Mouse (Mus musculus) midbrain, embryonic 11.5 days (tissue): ENCODE data around the gene Msh5. TPM values are rescaled to one million over a fixed set of nuclear protein-coding genes. Genes with fewer than 3 reads are reported as not detected.
"Not testable (repeated sequence)": the region's sequence is repeated elsewhere in the genome, so short reads cannot be mapped to it uniquely, and the experiment has no call there.

Experiments
- ATAC-seq: fragments of 200-750 bp; cut with Nextera tagmentation; 2 replicates; pipeline ENCODE4 v1.8.0; 2017; ENCODE audit warnings: moderate TSS enrichment, moderate library complexity; ENCODE audit not compliant: low FRiP score
- DNase-seq: peaks from one replicate; pipeline ENCODE4 v3.0.0; 2015; ENCODE audit warnings: low spot score; ENCODE audit errors: missing footprints
- H3K27ac ChIP-seq: fragments of 300-500 bp; sonication (generic); 2 replicates; pipeline ENCODE4 v1.5.1; 2014; ENCODE audit warnings: low read depth, low read length
- H3K27me3 ChIP-seq: fragments of 300-500 bp; sonication (generic); 2 replicates; pipeline ENCODE4 v1.6.1; 2014; ENCODE audit warnings: mild to moderate bottlenecking, low read length, moderate library complexity, mixed read lengths; ENCODE audit not compliant: control insufficient read depth, insufficient read depth
- H3K36me3 ChIP-seq: fragments of 300-500 bp; sonication (generic); 2 replicates; pipeline ENCODE4 v1.6.1; 2014; ENCODE audit warnings: mild to moderate bottlenecking, low read length, moderate library complexity, mixed read lengths; ENCODE audit not compliant: control insufficient read depth, insufficient read depth
- H3K4me1 ChIP-seq: fragments of 300-500 bp; sonication (generic); 2 replicates; pipeline ENCODE4 v1.6.1; 2014; ENCODE audit warnings: low read length; ENCODE audit not compliant: control insufficient read depth, insufficient read depth
- H3K4me2 ChIP-seq: fragments of 300-500 bp; sonication (generic); 2 replicates; pipeline ENCODE4 v1.6.1; 2014; ENCODE audit warnings: mild to moderate bottlenecking, moderate library complexity
- H3K4me3 ChIP-seq: fragments of 300-500 bp; sonication (generic); 2 replicates; pipeline ENCODE4 v1.5.1; 2014; ENCODE audit warnings: low read depth, low read length
- H3K9ac ChIP-seq: fragments of 300-500 bp; sonication (generic); 2 replicates; pipeline ENCODE4 v1.6.1; 2014; ENCODE audit warnings: low read length
- H3K9me3 ChIP-seq: fragments of 300-500 bp; sonication (generic); 2 replicates; pipeline ENCODE4 v1.6.1; 2016; ENCODE audit warnings: low read length; ENCODE audit not compliant: control insufficient read depth
- WGBS: fragments of 180-500 bp; shearing (Covaris S2); extraction: QIAGEN DNeasy Blood & Tissue Kit; methylation state at CpG from one replicate; pipeline ENCODE4 v1.1.7; 2014; 5-methylcytosine and 5-hydroxymethylcytosine counted together
- polyA plus RNA-seq: library from polyadenylated mRNA; unstranded; fragments of >200 nt; fragmentation: Nextera tagmentation; extraction: Ambion mirVana; gene quantifications from 2 replicates; pipeline ENCODE4 v1.2.1, GENCODE M21; 2014

Gene Msh5
- polyA plus RNA-seq, 1 experiment from 2014 or later = 5.2 TPM

DNA sequence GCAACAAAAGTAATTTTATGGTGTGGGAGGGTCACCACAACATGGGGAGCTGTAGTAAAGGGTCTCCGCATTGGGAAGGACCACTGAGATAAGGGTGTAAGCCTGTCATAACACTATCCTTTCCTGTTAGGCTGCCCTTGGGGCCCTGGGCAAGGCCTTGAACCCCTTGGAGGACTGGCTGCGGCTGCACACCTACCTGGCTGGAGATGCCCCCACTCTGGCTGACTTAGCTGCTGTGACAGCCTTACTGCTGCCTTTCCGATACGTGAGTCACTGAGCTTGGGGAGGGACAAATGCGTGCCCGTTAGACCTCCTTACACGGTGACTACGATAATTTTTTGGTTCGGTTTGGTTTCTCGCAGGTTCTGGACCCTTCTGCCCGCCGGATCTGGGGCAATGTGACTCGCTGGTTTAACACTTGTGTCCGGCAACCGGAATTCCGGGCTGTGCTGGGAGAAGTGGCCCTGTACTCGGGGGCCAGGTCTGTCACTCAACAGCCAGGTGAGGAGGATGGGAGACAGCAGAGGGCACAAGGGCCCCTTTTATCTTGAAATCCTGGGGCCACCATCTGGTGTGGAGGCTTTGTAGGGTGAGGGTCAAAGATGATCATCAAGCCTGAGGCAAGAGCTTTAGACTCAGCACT, 42.3 kb downstream of the Msh5 start:
- H3K27me3 ChIP-seq = no peaks in the 10 kb centered on the region
- no peak overlapping the region for H3K9ac ChIP-seq
- no peak for ATAC-seq
- peak; percentile 61 for DNase-seq
- H3K4me1 ChIP-seq = peaks cover 22% of the 10 kb centered on the region
- WGBS = 97% methylated on average over 17 of the region's 17 CpGs
- H3K9me3 ChIP-seq = no peaks in the 10 kb centered on the region
- H3K27ac ChIP-seq = no peak overlapping the region
- peaks cover 26% of the 10 kb centered on the region for H3K36me3 ChIP-seq
- H3K4me2 ChIP-seq = no peak overlapping the region
- no peak overlapping the region for H3K4me3 ChIP-seq

DNA sequence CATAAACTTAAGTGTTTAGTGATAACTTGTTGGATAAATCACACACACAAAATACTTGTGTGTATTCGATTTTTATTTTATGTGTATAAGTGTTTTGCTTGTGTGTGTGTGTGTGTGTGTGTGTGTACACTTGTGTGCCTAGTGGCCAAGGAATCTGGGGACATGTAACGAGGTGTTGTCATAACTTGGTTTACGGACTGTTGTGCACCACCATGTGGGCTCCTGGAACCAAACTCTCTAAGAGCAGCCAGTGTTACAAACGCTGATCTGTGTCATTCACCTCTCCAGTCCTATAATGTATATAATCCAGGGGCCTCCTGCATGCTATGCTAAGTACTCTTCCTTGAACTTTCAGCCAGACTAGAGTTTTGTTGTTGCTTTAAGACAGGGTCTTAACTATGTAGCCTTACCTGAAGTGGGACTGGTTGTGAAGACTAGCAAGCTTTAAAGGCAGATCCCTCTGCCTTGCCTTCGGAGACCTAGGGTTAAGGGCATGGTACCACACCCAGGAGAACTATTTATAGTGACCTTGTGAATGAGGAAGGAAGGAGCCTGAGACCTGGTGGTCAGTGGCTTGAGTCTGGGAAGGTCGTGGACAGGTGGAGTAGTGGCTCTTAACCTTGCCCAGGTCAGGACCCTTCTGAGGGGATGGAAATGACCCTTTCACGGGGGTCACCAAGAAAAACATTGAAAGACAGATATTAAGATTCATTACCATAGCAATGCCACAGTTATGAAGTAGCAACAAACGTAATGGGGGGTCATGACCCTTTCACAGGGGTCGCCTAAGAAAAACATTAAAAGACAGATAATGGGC, 43.3 kb downstream of the Msh5 start:
- Histone ChIP-seq H3K27me3 (no peaks in the 10 kb centered on the region), H3K27ac (no peak overlapping the region), H3K36me3 (peaks cover 24% of the 10 kb centered on the region), H3K9ac (peak overlapping the region; percentile 96), H3K9me3 (no peaks in the 10 kb centered on the region), H3K4me3 (peak overlapping the region; percentile 5; the same call in 1 of the 2 replicates), H3K4me2 (peak overlapping the region; percentile 97), H3K4me1 (peaks cover 25% of the 10 kb centered on the region)
- no peak for ATAC-seq
- peak; percentile 83 for DNase-seq
- 80% methylated on average over 9 of the region's 9 CpGs for WGBS

DNA sequence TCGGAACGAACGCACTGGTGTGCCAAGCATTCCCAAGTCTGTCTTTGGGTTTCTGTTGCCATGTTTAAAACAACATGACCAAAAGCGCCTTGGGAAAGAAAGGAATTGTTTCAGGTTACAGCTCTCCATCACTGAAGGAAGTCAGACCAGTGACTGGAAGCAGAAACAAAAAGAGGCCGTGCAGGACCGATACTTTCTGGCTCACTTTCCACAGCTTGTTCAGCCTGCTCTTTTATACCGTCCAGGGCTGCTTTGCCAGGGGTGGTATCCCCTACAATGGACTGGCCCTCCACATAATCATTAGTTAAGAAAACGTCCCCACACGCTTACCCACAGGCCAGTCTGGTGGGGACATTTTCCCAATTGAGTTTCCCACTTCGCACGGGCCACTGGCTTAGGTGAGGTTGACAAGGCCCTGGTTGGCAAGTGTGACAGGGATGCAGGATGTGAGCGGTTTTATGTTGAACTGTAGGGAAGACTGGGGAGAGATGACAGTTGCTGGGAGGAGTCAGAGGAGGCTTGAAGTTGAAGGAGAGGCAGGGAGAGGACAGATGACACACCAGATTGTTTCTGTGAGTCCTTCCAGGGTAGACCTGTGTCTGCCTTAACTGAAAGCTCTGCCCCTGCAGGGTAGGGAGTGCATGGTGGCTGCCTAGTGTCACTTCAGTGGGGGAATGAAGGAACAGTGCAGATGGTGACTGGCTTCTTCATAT, 44.2 kb downstream of the Msh5 start:
- H3K36me3 ChIP-seq = peaks cover 21% of the 10 kb centered on the region
- DNase-seq = peak; percentile 84
- peak overlapping the region; percentile 97 for H3K4me2 ChIP-seq
- peak overlapping the region; percentile 96 for H3K9ac ChIP-seq
- H3K4me3 ChIP-seq = peak overlapping the region; percentile 87
- WGBS = 12% methylated on average over 12 of the region's 12 CpGs
- peaks cover 25% of the 10 kb centered on the region for H3K4me1 ChIP-seq
- no peak for ATAC-seq
- H3K27me3 ChIP-seq = no peaks in the 10 kb centered on the region
- no peak overlapping the region for H3K27ac ChIP-seq
- no peaks in the 10 kb centered on the region for H3K9me3 ChIP-seq

DNA sequence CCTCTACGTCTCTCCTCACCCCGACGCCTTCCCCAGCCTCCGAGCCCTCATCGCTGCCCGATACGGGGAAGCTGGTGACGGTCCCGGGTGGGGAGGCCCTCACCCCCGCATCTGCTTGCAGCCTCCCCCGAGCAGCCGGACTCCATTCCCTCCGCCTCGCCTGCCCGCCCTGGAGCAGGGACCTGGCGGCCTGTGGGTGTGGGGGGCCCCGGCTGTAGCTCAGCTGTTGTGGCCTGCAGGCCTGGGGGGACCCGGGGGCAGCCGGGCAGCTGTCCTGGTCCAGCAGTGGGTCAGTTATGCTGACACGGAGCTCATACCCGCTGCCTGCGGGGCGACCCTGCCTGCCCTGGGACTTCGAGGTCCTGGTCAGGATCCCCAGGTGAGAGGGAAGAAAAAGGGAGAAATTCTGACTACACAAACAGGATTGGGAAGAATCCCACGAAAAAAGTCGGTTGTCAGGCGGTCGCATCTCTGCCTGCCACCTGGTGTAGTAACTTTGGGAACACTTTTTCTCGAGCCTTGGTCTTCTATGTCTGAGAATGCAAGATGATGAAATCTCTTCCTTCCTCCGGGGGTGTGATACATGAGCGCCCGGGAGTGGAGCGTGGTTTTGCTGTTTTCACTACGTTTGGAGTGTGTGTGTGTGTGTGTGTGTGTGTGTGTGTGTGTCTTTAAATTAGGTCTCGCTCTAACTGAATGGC, 44.9 kb downstream of the Msh5 start:
- Histone ChIP-seq H3K4me1 (peaks cover 25% of the 10 kb centered on the region), H3K4me2 (peak overlapping the region; percentile 97)
- peak; percentile 90 for DNase-seq

DNA sequence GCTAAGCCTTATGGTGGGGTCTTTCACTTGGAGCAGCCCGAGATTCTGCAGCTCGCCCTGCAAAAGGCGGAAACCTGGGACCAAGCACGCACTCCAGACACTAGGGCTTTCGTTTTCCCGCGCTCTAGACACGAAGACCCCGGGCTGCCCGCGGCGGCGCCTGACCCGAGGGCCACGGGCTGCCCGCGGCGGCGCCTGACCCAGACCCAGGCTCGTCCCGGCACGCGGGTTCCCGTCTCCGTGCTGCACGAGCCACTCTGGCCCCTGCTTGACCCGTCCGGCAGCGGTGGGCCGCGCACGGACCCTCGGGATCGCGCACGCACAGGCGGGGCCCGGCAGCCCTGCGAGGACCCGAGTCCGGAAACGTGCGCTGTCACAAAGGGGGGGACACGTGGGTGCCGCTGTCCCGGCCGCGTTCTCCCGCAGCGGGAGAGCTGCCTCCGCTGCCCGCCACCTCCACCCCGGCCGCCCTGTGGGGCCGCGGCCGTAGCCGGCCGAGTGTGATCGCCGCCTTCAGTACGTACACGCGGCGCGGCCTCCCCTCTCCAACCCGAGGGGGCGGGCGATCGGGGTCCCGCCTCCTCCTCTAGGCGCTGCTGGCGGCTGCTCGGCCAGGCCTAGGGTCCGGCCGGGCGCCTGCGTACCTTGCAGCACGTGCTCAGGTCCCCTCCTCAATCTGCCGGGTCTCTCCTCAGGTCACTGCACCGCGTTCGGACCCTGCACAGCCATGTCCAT, 45.7 kb downstream of the Msh5 start, which contains the start of gene Vars:
TSS of gene Vars (plus strand) at position 271 of the 735 bp plus-strand sequence.
- under 1% methylated on average over 83 of the region's 83 CpGs for whole genome bisulfite sequencing
- peak within 1 kb of the TSS; percentile 97 for H3K4me2 ChIP-seq
- peaks cover 25% of the 10 kb centered on the region for H3K4me1 ChIP-seq
- DNase-seq (peak; percentile 100), ATAC-seq (peak; percentile 95)
- peak within 1 kb of the TSS; percentile 91 for H3K27ac ChIP-seq
- H3K9me3 ChIP-seq = no peaks in the 10 kb centered on the region
- peaks cover 17% of the 10 kb centered on the region for H3K36me3 ChIP-seq
- peak within 1 kb of the TSS; percentile 87 for H3K4me3 ChIP-seq
- H3K27me3 ChIP-seq = no peaks in the 10 kb centered on the region
- H3K9ac ChIP-seq = peak within 1 kb of the TSS; percentile 96

More for the DNA sequence above, 44.9 kb downstream of the Msh5 start:
- peak overlapping the region; percentile 91 for H3K27ac ChIP-seq
- no peaks in the 10 kb centered on the region for H3K27me3 ChIP-seq
- H3K4me3 ChIP-seq = peak overlapping the region; percentile 87
- H3K9me3 ChIP-seq = no peaks in the 10 kb centered on the region
- peaks cover 20% of the 10 kb centered on the region for H3K36me3 ChIP-seq
- peak overlapping the region; percentile 96 for H3K9ac ChIP-seq
- under 1% methylated on average over 35 of the region's 35 CpGs for WGBS
- ATAC-seq = no peak; the same call in 1 of the 2 replicates

DNA sequence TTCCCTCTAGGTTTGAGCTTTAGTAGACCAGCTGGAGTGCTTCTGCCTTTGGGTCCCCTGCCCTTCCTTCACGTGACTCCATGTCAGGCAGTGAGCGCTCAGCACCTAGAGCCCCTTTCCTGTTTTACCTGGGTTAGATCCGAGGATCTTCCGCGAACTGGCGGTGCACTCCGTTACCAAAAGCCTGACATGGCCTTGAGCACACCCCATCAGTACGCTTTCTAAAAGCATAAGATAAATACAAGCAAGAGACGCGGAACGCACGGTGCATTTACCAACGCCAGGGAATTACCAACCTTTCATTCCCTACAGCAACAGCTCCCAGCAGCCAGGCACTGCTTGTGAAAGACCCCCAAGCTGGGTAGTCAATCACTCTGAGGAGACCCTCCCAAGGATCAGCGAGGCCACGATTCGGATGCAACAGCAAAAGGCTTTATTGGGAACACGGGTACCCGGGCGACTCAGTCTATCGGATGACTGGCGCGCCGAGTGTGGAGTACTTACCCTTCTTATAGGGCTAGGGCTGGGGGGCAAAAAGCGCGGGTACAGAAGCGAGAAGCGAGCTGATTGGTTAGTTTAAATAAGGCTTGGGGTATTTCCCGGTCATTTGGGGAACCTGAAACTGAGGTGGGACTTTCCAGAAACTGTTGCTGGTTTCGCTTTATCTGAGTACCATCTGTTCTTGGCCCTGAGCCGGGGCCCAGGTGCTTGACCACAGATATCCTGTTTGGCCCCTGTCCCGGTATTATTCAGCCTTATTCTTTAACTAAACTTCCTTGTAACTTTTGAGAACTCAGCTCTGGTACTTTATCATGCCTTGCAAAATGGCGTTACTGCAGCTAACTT, 46.5 kb downstream of the Msh5 start:
- H3K4me1 ChIP-seq = peaks cover 25% of the 10 kb centered on the region
- not testable (repeated sequence) for ATAC-seq, H3K9me3 ChIP-seq, H3K27me3 ChIP-seq
- peak overlapping the region; percentile 87 for H3K4me3 ChIP-seq
- peak overlapping the region; percentile 96 for H3K9ac ChIP-seq
- H3K36me3 ChIP-seq = peaks cover 11% of the 10 kb centered on the region
- peak overlapping the region; percentile 97 for H3K4me2 ChIP-seq
- 28% methylated on average over 29 of the region's 32 CpGs for WGBS
- peak; percentile 89 for DNase-seq
- H3K27ac ChIP-seq = peak overlapping the region; percentile 91

DNA sequence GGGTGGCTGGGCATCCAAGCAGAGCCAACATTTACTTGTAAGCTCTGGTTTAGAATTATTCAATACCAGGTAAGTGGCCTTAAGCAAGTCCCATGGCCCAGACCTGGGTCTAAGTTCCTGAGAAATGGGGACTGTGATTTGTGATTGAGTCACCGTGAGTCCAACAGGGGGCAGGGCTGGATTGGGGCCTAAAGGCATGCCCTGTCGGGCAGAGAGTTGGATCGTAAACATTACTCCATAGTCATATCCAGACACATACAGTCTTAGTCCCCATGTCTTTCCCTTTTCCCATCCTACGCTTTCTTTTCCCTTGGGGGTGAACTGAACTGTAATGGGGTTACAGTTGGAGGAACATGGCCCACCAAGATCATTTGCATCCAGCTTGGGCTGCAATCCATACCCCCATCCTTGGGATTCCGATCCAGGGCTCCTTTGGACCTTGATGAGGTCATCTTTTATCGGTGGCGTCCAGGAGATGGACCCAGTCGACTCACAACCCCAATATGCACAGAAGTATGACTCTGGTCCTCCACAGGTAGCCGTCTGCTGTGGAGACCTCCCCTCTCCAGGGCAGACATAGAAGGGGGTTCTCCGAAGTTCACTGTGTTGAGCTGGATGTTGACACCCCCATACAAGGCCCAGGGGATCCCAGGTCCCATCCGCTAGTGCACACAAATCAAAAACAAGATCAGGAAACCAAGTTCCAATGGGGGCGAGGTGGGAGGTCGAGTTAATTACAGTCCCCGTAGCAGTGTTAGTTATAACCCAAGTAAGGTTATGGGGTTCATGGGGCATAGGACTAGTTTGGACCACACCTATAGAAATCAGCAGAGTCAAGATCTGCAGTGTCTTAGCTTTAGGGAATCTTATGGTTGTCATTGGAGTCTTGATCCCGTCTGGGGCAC, 47.8 kb downstream of the Msh5 start:
- 94% methylated on average over 15 of the region's 15 CpGs for WGBS
- H3K4me3 ChIP-seq = peak overlapping the region; percentile 87
- ATAC-seq (no peak), DNase-seq (peak; percentile 49)
- peak overlapping the region; percentile 64 for H3K9ac ChIP-seq
- H3K4me1 ChIP-seq = peaks cover 25% of the 10 kb centered on the region
- no peaks in the 10 kb centered on the region for H3K9me3 ChIP-seq
- no peak overlapping the region for H3K27ac ChIP-seq
- H3K27me3 ChIP-seq = no peaks in the 10 kb centered on the region
- H3K36me3 ChIP-seq = no peaks in the 10 kb centered on the region
- peak overlapping the region; percentile 97 for H3K4me2 ChIP-seq
